Mouse (Mus musculus) heart, adult 8-10 months (tissue): ENCODE measurements around the gene Nmbr. TPM values are rescaled to one million over a fixed set of nuclear protein-coding genes. Genes with fewer than 3 reads are reported as not detected.
A peak's percentile ranks its signal among the peaks of the same experiment; 100 is the strongest.

ENCODE experiments used
- DNase-seq: peaks from one replicate; pipeline ENCODE4 v3.0.0; 2022; ENCODE audit warnings: low spot score
- total RNA-seq, 4 experiments: library from RNA; stranded (reverse); gene quantifications; 2 replicates each; pipeline ENCODE4 v1.2.4; 2022

Nmbr gene
- total RNA-seq: under 1 TPM in 1 of 4 experiments, not detected in 3; 0.53 TPM

DNA sequence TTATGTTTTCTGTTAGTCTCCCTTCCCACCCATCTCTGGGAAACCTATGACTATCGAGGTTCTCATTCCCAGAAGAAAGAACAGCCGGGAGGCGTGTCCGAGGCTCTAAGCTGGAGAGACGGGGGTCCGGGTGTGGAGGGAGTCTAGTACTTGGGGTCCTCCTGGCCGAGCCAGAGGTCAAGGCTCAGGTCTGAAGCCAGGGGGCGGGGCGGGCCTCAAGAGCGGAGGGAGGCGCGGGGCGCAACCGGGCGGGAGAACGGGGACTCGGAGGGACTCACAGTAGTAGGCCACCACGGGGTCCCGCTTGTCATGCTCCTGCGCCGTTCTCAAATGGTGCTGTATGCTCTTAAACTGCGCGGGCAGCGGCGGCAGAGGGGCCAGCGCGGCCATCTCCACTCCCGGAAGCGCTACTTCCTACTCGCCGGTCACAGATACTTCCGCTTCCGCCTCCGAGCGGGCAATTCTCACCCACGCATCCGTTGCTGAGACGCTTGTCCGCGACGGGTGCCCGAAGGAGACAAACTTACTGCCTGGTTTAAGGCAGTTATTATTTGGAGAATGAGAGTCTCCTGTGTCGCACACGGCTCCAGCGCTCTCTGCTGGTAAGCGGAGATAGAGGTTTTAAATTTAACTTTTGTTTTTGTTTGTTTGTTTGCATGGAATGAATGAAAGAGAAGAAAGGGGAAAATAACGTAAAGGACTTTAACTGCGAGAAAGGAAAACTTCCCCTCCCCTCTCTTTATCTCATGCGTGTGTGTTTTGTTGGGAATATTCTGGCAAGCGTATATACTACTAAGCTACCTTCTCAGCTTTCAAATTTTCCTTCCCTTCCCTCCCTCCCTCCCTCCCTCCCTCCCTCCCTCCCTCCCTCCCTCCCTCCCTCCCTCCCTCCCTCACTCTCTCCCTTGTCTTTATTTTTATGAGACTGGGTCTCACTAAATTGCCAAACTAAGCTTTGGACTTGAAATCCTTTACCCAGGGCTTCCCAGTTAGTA, at the start of gene Nmbr, which contains the start of gene Vta1:
Gene Nmbr (plus strand): TSS at position 520 of the 995 bp plus-strand sequence.
Gene Vta1 (minus strand): TSS at position 489 of the 995 bp plus-strand sequence.
- peak; percentile 100 for DNase-seq

DNA sequence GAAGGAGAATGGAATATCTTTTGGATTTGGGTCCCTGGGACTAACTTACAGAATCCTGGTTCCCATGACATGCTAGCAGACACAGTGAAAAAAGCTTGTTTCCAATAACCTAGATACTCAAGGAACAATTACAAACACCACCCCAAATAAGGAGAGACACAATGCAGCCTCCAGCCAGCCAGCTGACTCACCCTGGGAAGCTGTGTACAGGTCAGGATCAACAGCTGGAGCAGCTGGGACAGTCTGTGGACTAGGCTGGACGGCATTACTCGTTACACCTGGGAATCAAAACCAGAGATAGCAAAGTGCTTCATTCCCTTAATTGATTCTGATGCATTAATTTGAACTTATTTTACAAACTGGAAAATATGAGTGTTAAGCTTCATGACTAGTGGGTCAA, 44.5 kb upstream of the Nmbr start:
- DNase-seq: peak; percentile 21

DNA sequence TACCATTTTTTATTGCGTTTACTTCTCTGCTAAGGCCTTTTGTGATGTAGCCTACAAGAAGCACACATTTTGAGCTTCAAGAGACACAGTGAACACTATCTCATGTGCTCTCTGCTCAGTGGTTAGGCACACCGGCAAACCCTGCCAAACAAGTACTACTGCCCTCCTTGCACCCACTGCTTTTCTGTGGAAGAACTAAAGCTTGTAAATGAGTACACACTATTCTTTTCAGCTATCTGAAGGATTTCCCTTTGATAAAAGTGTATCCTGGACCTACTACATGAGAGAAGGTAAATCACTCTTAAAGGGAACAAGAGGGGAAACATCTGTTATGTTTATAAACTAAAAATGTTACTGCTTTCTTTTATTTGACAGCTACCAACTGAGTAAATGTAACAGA, 39.2 kb upstream of the Nmbr start:
- DNase-seq: peak; percentile 10

DNA sequence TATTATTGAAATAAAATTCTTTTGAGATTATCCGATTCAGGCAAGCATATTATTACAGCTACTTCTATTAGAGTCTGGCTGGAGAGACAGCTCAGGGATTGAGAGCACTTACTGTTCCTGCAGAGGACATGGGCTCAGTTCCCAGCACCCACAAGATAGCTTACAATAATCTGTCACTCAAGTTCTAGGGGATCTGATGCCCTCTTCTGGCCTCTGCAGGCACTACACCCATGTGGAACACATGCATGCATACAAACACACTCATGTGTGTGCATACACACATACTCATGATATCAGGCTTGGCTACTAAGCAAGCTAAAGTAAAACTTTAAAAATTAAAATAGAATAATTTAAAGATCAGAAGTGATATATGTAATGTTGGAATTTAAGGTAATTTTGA, 19.7 kb upstream of the Nmbr start:
- DNase-seq: no peak

DNA sequence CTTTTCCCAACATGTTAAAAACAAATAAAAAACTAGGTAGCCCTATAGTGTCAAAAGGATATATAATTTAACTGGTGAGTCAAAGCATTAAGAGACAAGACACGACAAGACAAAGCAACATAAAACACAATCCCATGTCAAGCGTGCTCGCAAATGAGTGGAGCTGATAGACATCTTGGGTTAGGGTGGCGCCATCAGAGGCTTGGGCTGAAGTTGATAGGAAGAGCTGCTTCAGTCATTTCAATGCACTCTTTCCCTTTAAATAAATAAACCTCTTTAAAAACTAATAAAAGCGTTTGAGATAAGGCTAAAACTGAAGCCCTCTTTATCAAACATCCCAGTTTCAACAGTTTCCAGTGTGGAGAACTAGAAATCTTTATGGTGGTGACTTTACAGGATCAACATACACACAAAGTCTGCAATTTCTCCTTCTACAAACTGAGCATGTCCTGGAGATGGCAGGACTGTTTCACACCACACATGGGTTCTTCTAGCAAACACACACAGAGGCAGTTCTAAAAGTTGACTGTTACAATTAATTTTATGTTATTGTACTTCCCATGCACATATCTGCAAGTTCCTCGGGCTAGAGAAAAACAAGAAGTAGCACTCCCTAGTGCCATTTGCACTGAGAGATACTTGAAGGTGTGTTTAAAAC, 16.5 kb upstream of the Nmbr start:
- no peak for DNase-seq

DNA sequence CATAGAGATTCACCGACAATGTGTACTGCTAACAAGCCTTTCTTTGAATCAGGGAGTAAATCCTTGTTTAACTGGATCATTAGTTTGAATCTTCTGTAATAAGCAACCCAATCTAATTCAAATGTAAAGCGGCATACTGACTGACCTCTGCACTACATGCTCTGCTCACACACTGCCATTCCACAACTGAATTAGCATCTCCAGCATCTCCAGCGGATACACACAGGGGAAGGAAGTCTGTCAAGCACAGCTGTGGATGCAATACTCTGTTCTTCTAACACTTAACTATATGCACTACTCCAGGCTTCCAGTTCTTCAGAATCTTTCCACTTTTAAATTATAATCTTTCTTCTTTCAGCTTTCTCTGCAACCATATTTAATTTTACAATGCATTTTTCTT, 15.0 kb upstream of the Nmbr start:
- no peak for DNase-seq

DNA sequence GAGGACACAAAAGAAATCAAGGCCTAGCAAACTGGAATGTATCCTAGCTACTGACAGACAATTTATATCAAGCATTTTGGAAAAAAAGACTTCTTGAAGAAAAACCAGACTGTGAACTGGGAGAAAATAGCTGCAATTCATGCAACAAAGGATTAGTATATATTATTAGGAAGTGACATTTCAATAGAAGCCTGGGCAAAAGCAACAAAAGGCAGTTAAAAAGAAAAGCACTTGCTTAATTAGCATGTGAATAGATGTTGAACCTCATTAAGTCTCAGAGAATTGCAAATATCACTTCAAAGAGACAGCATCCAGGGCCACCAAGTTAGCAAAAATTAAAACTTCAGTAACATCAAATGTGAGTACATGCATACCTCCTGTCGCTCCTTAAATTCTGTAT, 2.2 kb upstream of the Nmbr start:
- DNase-seq: no peak

DNA sequence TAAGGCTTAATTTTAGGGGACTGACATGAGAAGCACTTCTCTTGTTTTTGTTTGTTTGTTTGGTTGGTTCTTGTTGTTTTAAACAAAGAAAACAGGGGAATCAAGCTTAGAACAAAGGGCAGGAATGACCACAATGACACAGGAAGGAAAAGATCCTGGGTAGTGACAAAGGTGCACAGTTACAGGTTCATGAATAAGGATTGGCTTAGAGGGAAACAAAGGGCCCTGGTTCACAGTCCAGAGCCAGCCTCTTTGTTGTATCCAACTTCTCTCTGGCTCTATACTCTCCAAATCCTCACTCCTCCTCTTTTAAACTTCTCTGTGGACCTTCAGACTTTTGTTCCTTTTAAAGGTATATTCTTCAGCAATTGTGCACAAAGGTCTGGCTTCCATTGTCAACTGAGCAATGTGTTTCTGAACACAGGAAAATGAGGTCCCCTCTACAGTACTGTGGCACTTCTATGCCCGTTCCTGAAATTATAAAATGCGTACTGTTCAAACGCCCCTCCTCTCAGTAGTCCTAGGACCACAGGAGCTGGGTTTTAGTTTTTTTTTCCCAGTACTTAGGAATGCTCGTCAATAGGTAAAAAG, 1.5 kb upstream of the Nmbr start:
- DNase-seq: no peak

DNA sequence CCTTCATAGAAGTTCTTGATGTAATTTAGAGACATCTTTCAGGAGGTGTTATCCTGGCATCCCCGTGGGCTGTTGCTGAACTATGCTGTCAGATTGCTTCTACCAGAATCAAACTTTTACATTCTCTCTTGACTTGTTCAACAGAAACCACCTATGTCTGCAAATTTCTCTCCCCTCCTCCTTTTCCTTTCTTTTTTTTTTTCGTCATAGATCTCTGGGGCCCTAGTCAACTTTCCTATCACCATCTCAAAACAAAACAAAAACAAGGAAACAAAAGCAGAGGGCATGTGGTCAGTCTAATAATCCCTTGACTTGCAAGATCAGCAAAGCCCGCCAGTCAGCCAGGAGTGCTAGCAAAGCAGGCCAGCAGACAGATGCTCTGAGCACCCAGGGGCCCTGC, 12.7 kb downstream of the Nmbr start, which contains the start of gene Gje1:
Gene Gje1 (minus strand): TSS at position 101 of the 400 bp plus-strand sequence.
- no peak for DNase-seq

DNA sequence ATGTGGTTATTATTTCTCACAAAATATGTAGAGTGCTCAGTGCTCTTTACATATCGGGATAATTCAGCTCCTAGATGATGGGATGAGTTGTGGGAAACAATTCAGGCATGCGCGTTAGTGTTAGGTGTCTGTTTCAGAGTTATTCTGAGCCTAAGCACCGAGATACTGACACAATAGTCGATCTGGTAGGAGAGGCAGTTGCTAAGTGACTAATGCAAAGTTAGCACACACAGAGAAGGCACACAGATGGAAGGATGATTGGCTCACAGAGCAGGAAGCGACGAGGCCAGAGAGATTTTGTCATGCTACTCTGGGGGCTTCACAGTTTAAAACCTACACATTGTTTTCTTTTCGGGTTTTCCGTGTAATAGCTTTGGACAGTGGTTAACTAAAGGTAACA, 20.3 kb downstream of the Nmbr start:
- no peak for DNase-seq

DNA sequence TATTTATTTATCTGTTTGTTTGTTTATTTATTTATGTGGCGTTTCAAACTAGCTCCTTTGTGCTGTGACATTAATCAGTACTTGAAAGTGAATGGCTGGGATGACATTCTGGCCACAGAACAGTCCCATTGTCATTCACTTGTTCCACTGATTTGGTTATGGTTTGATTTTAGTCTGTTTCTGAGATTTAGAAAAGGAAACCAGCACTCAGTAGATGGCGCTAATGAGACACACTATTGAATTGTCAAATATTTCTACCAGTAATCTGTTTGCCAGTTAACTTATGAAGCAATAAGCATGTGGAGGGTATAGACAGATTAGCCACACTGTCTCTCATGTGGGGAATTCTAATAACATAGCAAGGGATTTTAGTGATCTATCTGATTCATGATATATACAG, 28.9 kb downstream of the Nmbr start:
- DNase-seq: peak; percentile 19

DNA sequence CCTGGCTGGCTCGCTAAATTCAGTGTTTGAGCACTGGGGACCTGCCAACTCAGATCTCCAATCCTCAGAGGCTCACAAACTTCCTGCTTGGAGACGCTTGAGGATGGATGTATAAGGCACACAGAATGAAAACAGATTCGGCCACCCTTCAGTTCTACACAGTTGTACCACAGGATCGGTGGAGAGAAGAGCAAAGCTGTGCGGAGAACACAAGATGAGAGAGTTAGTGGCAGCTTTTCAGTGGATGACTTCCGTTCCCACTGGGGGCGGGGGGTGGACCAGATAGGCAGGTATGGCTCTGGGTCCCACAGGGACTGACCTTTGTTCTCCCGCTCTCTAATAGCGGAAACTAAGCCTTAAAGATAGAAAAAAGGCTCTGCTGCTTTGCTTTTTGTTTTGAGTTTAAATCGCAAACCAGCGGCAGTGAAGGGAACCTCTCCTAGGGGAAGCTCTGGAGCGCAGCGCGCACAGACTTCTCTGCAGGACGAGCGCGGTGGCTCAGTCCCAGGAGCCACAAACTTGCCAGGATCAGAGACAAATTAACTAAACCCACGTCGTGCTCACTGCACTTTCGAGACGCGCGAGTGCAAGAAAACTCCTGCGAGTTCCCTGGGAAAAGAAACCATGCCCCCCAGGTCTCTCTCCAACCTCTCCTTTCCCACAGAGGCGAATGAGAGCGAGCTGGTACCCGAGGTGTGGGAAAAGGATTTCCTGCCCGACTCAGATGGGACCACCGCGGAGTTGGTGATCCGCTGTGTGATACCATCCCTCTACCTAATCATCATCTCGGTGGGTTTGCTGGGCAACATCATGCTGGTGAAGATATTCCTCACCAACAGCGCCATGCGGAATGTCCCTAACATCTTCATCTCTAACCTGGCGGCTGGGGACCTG, 54.5 kb downstream of the Nmbr start:
- DNase-seq: no peak

DNA sequence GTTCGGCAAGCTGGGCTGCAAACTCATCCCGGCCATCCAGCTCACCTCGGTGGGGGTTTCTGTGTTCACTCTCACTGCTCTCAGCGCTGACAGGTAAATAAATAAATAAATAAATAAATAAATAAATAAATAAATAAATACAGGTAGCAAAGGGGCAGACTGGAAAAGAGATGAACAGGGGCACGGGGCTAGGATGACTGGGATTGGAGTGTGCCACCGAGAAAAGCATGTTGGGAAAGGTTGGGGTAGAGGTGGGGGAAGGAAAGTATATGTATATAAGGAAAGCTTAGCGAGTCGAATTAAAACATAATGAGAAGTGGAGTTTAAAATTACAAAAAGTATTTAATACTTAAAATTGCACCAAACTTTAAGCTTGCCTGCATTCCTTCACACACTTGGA, 55.2 kb downstream of the Nmbr start:
- DNase-seq: no peak

DNA sequence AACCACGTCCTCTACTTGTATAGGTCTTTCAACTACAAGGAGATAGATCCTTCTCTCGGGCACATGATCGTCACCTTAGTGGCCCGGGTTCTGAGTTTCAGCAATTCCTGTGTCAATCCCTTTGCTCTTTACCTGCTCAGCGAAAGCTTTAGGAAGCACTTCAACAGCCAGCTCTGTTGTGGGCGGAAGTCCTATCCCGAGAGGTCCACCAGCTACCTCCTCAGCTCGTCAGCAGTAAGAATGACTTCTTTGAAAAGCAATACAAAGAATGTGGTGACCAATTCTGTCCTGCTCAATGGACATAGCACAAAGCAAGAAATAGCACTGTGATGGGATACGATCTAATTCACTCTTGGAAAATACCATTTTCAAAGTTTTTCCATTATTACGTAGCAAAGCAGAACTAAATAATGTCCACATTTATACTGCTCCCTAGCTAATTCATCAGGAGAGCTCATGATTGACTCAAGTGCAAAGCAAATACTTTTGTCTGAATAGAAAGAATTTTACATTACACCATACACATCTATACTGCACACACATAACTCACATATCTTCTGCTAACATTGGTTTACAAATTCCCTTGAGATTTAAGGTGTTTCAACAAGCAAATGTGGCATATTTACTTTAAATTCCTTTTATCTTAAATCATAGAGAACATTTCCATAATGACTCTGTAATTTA, 65.0 kb downstream of the Nmbr start:
- no peak for DNase-seq

DNA sequence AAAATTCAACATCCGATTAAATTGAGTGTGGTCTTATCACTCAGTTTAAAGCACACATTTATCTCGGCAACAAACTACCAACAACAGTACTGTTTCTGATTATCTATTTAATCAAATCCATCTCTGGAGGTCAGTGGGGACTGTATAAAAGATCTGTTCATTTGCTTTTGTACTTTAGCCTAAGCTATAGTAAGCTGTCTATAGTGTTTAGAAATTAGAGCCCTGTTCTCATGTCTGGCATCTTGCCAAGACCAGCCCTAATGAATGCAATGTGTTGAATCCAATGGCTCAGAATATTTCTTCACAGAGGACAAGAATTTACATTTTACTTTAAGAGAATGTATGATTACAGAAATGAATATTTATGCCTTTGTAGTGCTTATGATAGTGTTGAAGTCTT, 69.1 kb downstream of the Nmbr start:
- DNase-seq: no peak

DNA sequence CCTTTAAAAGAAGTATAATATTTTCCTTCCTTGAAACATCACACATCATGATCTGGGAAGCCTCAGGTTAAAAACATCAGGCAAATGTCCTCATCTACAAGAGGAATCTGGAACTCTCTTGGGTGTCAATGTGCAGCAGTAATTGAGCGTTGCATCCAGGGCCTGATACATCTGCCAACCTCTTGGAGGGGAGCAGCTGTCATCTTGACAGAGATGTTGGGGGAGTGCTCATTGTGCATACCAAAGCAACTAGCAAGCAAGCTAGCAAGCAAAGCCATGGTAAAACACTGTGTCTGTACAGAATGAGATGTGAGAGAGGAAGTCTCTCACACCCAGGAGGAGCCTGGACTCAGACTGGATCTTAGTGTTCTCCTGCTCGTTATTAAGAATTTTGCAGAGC, 84.6 kb downstream of the Nmbr start:
- DNase-seq: no peak

DNA sequence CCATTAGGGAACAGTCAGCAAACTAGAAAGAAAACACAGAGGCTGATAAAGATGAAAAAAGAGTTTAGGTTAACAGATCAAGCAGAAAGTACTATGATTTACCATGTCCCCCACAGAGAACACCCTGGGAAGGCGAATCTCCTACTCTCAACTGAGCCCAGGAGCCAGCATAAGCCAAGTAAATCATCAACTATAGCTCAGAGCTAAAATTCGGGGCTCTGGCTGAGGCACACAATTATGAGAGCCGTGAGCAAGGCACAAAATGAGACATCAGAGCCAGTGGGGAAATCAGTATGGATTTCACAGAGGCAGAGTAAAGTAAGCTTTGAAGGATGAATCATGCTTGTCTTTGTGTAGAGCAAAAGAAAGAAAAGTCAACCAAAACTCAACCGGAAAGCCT, 111.6 kb downstream of the Nmbr start:
- DNase-seq: no peak
